Mouse (Mus musculus) midbrain, embryonic 16.5 days (tissue): ENCODE measurements around the gene Cdh10. TPM values are rescaled to one million over a fixed set of nuclear protein-coding genes. Genes with fewer than 3 reads are reported as not detected.

Experiments used
- ATAC-seq: fragments of 200-750 bp; cut with Nextera tagmentation; 2 replicates; pipeline ENCODE4 v1.8.0; 2017; ENCODE audit warnings: moderate TSS enrichment
- H3K27ac ChIP-seq: fragments of 300-500 bp; sonication (generic); 2 replicates; pipeline ENCODE4 v1.5.1; 2014; ENCODE audit warnings: mild to moderate bottlenecking, low read length, mixed read lengths
- H3K27me3 ChIP-seq: fragments of 300-500 bp; sonication (generic); 2 replicates; pipeline ENCODE4 v1.6.1; 2014; ENCODE audit warnings: low read depth, low read length, mixed read lengths; ENCODE audit not compliant: control insufficient read depth, insufficient read depth
- H3K36me3 ChIP-seq: fragments of 300-500 bp; sonication (generic); 2 replicates; pipeline ENCODE4 v1.6.1; 2014; ENCODE audit warnings: mild to moderate bottlenecking, low read length, moderate library complexity, mixed read lengths; ENCODE audit not compliant: control insufficient read depth, insufficient read depth
- H3K4me1 ChIP-seq: fragments of 300-500 bp; sonication (generic); 2 replicates; pipeline ENCODE4 v1.6.1; 2014; ENCODE audit warnings: mild to moderate bottlenecking, low read length, mixed read lengths; ENCODE audit not compliant: control insufficient read depth, insufficient read depth
- H3K4me2 ChIP-seq: fragments of 300-500 bp; sonication (generic); 2 replicates; pipeline ENCODE4 v1.6.1; 2014; ENCODE audit warnings: mild to moderate bottlenecking, low read length, mixed read lengths
- H3K4me3 ChIP-seq: fragments of 300-500 bp; sonication (generic); 2 replicates; pipeline ENCODE4 v1.5.1; 2014; ENCODE audit warnings: low read depth, mild to moderate bottlenecking, low read length, moderate library complexity, mixed read lengths
- H3K9ac ChIP-seq: fragments of 300-500 bp; sonication (generic); 2 replicates; pipeline ENCODE4 v1.6.1; 2014; ENCODE audit warnings: low read depth, low read length, mixed read lengths
- H3K9me3 ChIP-seq: fragments of 300-500 bp; sonication (generic); replicated peaks from 2 replicates; pipeline ENCODE4 v1.6.1; 2014; ENCODE audit warnings: mild to moderate bottlenecking, low read length, mixed read lengths; ENCODE audit not compliant: control insufficient read depth, poor library complexity, severe bottlenecking
- WGBS: fragments of 180-500 bp; shearing (Covaris S2); extraction: QIAGEN DNeasy Blood & Tissue Kit; methylation state at CpG from one replicate; pipeline ENCODE4 v1.1.7; 2014; 5-methylcytosine and 5-hydroxymethylcytosine counted together
- polyA plus RNA-seq: library from polyadenylated mRNA; unstranded; fragments of >200 nt; fragmentation: Nextera tagmentation; extraction: Ambion mirVana; gene quantifications from 2 replicates; pipeline ENCODE4 v1.2.1, GENCODE M21; 2015

Gene Cdh10
- polyA plus RNA-seq, 1 experiment from 2014 or later = 26.9 TPM

- ATAC-seq = no peak
- no peak overlapping the region for H3K9ac ChIP-seq
- H3K4me2 ChIP-seq = peak overlapping the region; percentile 32
- 33% methylated on average over 5 of the region's 5 CpGs for WGBS
- no peaks in the 10 kb centered on the region for H3K36me3 ChIP-seq
- H3K4me1 ChIP-seq = no peaks in the 10 kb centered on the region
- peak overlapping the region; percentile 33; the same call in 1 of the 2 replicates for H3K27ac ChIP-seq
- H3K27me3 ChIP-seq = no peaks in the 10 kb centered on the region
- 0 out of 2 replicates have a peak, but pooled peaks cover 3% of the 10 kb centered on the region for H3K9me3 ChIP-seq
- H3K4me3 ChIP-seq = no peak overlapping the region
Measured at GRCm38 (mm10) chr15:18844807-18845206, 26.1 kb downstream of the Cdh10 start.

DNA sequence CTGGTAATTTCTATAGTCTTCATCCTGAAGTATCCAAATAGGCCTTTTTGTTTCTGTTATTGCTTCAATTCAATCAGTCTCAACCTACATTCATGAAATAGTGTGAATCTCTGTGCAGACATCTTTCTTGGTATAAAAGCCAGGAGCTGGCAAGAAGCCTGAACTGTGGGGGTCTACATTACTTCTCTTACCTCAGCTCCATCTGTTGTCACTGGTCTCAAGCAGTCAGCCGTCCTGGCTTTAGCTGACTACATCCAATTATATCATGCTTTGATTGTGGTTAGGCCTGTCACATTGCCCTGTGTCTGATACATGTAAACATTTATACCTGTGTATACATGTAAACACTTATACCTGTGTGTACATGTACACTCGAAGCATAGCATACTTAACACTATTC is 31.8 kb downstream of the Cdh10 start:
- Histone ChIP-seq H3K27me3 (no peaks in the 10 kb centered on the region), H3K4me1 (no peaks in the 10 kb centered on the region), H3K36me3 (no peaks in the 10 kb centered on the region), H3K9ac (no peak overlapping the region), H3K9me3 (0 out of 2 replicates have a peak, but pooled peaks cover 3% of the 10 kb centered on the region), H3K4me2 (no peak overlapping the region), H3K4me3 (no peak overlapping the region), H3K27ac (no peak overlapping the region)
- WGBS = 91% methylated on average over 2 of the region's 2 CpGs
- no peak for ATAC-seq

GRCm38 (mm10) chr15:18858135-18858534 is 39.4 kb downstream of the Cdh10 start:
- ATAC-seq = no peak
- Histone ChIP-seq H3K27ac (no peak overlapping the region), H3K4me2 (no peak overlapping the region), H3K9ac (no peak overlapping the region), H3K36me3 (no peaks in the 10 kb centered on the region), H3K27me3 (no peaks in the 10 kb centered on the region), H3K4me3 (no peak overlapping the region), H3K9me3 (no peaks in the 10 kb centered on the region), H3K4me1 (no peaks in the 10 kb centered on the region)
- 77% methylated on average over 2 of the region's 2 CpGs for WGBS

DNA sequence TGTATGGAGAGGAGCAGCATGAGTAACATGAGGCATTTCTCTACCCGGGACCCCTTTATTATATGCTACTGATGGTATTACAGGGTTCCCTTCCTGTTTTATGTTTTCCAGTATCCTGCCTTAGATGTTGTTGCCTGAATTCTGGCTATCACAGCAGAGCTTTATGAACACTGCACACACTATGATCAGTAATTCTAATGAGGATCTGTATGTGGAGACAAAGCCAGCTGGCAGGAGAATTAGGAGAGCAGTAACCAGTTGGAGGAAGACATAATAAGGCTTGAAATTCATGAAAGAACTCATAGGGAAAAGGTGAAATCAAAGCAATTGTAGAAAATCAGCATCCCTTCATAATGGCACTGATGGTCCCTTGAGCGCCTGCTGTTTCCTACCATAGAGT is 51.1 kb downstream of the Cdh10 start:
- Histone ChIP-seq H3K4me1 (no peaks in the 10 kb centered on the region), H3K27me3 (no peaks in the 10 kb centered on the region), H3K9ac (no peak overlapping the region), H3K27ac (no peak overlapping the region), H3K9me3 (no peaks in the 10 kb centered on the region), H3K4me2 (no peak overlapping the region), H3K36me3 (no peaks in the 10 kb centered on the region), H3K4me3 (no peak overlapping the region)
- no peak for ATAC-seq
- WGBS = 93% methylated on average over 2 of the region's 2 CpGs

GRCm38 (mm10) chr15:18881467-18881866 is 62.7 kb downstream of the Cdh10 start:
- H3K9me3 ChIP-seq = no peaks in the 10 kb centered on the region
- H3K9ac ChIP-seq = no peak overlapping the region
- no peaks in the 10 kb centered on the region for H3K27me3 ChIP-seq
- H3K36me3 ChIP-seq = no peaks in the 10 kb centered on the region
- H3K4me2 ChIP-seq = no peak overlapping the region
- H3K27ac ChIP-seq = no peak overlapping the region
- ATAC-seq = peak; percentile 28; the same call in 1 of the 2 replicates
- H3K4me1 ChIP-seq = no peaks in the 10 kb centered on the region
- no peak overlapping the region for H3K4me3 ChIP-seq
- 42% methylated on average over 5 of the region's 5 CpGs for WGBS

DNA sequence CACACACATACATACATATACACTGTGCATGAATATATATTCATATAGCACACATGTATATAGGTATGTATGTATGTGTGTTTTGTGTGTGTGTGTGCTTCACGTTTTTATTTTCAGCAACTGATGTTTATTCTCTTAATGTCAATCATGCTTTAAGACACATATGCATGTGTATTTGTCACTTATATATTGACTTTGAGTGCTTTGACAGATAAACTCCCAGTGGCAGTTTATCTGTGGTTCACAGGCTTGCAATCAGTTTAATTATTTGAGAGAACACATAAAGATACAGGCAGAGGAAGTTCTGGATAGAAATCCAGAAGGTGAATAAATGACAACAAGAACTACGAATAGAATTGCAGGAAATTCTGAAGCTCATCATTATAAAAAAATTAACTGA is 67.9 kb downstream of the Cdh10 start:
- H3K4me2 ChIP-seq = no peak overlapping the region
- no peak for ATAC-seq
- 86% methylated on average over 2 of the region's 2 CpGs for WGBS
- H3K9me3 ChIP-seq = no peaks in the 10 kb centered on the region
- H3K36me3 ChIP-seq = no peaks in the 10 kb centered on the region
- H3K4me3 ChIP-seq = no peak overlapping the region
- H3K27ac ChIP-seq = no peak overlapping the region
- no peaks in the 10 kb centered on the region for H3K27me3 ChIP-seq
- no peak overlapping the region for H3K9ac ChIP-seq
- no peaks in the 10 kb centered on the region for H3K4me1 ChIP-seq

GRCm38 (mm10) chr15:18888912-18889311 is 70.2 kb downstream of the Cdh10 start:
- Histone ChIP-seq H3K27ac (no peak overlapping the region), H3K27me3 (no peaks in the 10 kb centered on the region), H3K9me3 (no peaks in the 10 kb centered on the region), H3K36me3 (no peaks in the 10 kb centered on the region), H3K9ac (no peak overlapping the region), H3K4me2 (no peak overlapping the region), H3K4me3 (no peak overlapping the region), H3K4me1 (no peaks in the 10 kb centered on the region)
- 55% methylated on average over 2 of the region's 2 CpGs for WGBS
- peak; percentile 70 for ATAC-seq

GRCm38 (mm10) chr15:18890358-18890757 is 71.6 kb downstream of the Cdh10 start:
- H3K4me2 ChIP-seq = no peak overlapping the region
- 71% methylated on average over 8 of the region's 8 CpGs for WGBS
- H3K4me3 ChIP-seq = no peak overlapping the region
- no peaks in the 10 kb centered on the region for H3K9me3 ChIP-seq
- H3K36me3 ChIP-seq = no peaks in the 10 kb centered on the region
- no peaks in the 10 kb centered on the region for H3K27me3 ChIP-seq
- no peak overlapping the region for H3K9ac ChIP-seq
- ATAC-seq = 0 out of 2 replicates have a peak, but pooled peaks have one; percentile 39
- H3K27ac ChIP-seq = no peak overlapping the region
- H3K4me1 ChIP-seq = no peaks in the 10 kb centered on the region

DNA sequence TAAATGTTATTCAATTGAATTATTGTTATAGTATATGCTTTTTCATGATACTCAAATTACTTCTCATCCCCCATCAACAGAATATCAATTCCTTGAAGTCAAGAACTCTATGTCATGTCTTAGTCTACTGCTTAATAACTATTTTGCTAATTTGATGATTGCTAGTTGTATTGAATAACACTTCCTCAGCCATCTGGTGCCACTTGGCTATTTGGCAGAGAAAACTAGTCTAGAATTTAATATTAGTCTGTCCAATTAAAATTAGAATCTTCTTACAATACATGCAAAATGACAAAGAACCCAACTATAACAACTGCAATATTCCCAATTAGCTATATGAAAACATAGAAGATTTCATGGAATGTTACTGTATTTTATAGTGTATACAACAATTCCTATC is 82.0 kb downstream of the Cdh10 start:
- no peak overlapping the region for H3K9ac ChIP-seq
- no peaks in the 10 kb centered on the region for H3K9me3 ChIP-seq
- no peak overlapping the region for H3K27ac ChIP-seq
- H3K36me3 ChIP-seq = no peaks in the 10 kb centered on the region
- H3K27me3 ChIP-seq = no peaks in the 10 kb centered on the region
- H3K4me1 ChIP-seq = no peaks in the 10 kb centered on the region
- ATAC-seq = no peak
- H3K4me3 ChIP-seq = no peak overlapping the region
- H3K4me2 ChIP-seq = no peak overlapping the region
